ENCODE assay signal across 21 mouse cellular contexts in the genomic region with DNA sequence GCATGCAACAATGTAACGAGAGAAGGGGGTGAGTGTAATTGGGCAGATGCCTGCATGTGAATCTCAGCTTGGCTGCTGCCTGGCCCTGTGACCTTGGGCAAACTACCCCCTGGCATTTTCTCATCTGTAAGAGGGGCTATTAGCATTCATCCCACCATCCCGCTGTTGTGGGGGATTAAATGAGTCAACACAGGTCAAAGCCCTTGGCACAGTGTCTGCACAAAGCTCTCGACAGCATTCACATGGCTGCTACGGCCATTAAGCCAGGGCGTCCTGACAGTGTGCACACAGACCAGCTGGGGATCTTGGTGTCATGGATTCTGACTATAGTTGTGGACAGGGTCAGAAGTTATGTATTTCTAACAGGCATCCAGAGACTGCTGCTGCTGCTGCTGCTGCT. TPM values are rescaled to one million over a fixed set of nuclear protein-coding genes. Genes with fewer than 3 reads are reported as not detected.
A peak's percentile ranks its signal among the peaks of the same experiment; 100 is the strongest.
DNase-seq lines count a peak whose midpoint lies in the region; ATAC-seq and TF ChIP-seq lines count a peak whose summit lies in the region.
"Had no signal": no experiment of that assay in that cellular context is flagged by ENCODE, and none has a peak within 500 bp of the region (broad histone marks: within the 10 kb centered on the region; RNA-seq: fewer than 3 reads in every experiment).

No protein-coding gene starts in this region.

- H3K4me2 ChIP-seq in forebrain, postnatal 0 days (ENCODE audit: low read depth) = no peak overlapping the region
- no peak overlapping the region for H3K4me2 ChIP-seq in forebrain, embryonic 11.5 days (ENCODE audit: low read depth, low read length, severe bottlenecking)
- H3K4me2 ChIP-seq in hindbrain, embryonic 13.5 days = no peak overlapping the region
- H3K4me2 ChIP-seq in midbrain, embryonic 13.5 days (replicated peaks) = no peak overlapping the region

- H3K36me3 ChIP-seq in forebrain, postnatal 0 days (ENCODE audit: insufficient read depth) = no peaks in the 10 kb centered on the region
- no peaks in the 10 kb centered on the region for H3K36me3 ChIP-seq in forebrain, embryonic 11.5 days (ENCODE audit: control insufficient read depth, insufficient read depth, low read length)
- H3K36me3 ChIP-seq in hindbrain, embryonic 13.5 days = no peaks in the 10 kb centered on the region
- H3K36me3 ChIP-seq in midbrain, embryonic 13.5 days = no peaks in the 10 kb centered on the region

- H3K9me3 ChIP-seq in forebrain, postnatal 0 days (ENCODE audit: low read length) = no peaks in the 10 kb centered on the region
- no peaks in the 10 kb centered on the region for H3K9me3 ChIP-seq in forebrain, embryonic 11.5 days (ENCODE audit: control insufficient read depth, low read length)
- H3K9me3 ChIP-seq in hindbrain, embryonic 13.5 days = no peaks in the 10 kb centered on the region
- H3K9me3 ChIP-seq in midbrain, embryonic 13.5 days = no peaks in the 10 kb centered on the region

- no peaks in the 10 kb centered on the region for H3K4me1 ChIP-seq in forebrain, postnatal 0 days (ENCODE audit: insufficient read depth)
- 0 out of 2 replicates have a peak, but pooled peaks cover 3% of the 10 kb centered on the region for H3K4me1 ChIP-seq in forebrain, embryonic 11.5 days (replicated peaks; ENCODE audit: control insufficient read depth, insufficient read depth, low read length)
- H3K4me1 ChIP-seq in hindbrain, embryonic 13.5 days (replicated peaks) = peaks cover 40% of the 10 kb centered on the region
- peaks cover 38% of the 10 kb centered on the region for H3K4me1 ChIP-seq in midbrain, embryonic 13.5 days (replicated peaks)

- 0 out of 2 replicates have a peak, but pooled peaks have one; percentile 34 for ATAC-seq in forebrain, postnatal 0 days
- no peak for ATAC-seq in forebrain, embryonic 11.5 days (replicated peaks; ENCODE audit: low FRiP score)
- ATAC-seq in hindbrain, embryonic 13.5 days (ENCODE audit: low FRiP score) = peak; percentile 59; the same call in 1 of the 2 replicates
- ATAC-seq in midbrain, embryonic 13.5 days = peak; percentile 76

- H3K27ac ChIP-seq in forebrain, postnatal 0 days (ENCODE audit: low read depth, low read length) = no peak overlapping the region
- no peak overlapping the region for H3K27ac ChIP-seq in forebrain, embryonic 11.5 days (ENCODE audit: low read depth, low read length)
- H3K27ac ChIP-seq in hindbrain, embryonic 13.5 days = peak overlapping the region; percentile 66
- peak overlapping the region; percentile 35 for H3K27ac ChIP-seq in midbrain, embryonic 13.5 days

- no peak overlapping the region for H3K4me3 ChIP-seq in forebrain, postnatal 0 days (ENCODE audit: low read depth, low read length)
- H3K4me3 ChIP-seq in forebrain, embryonic 11.5 days (ENCODE audit: low read depth, low read length) = no peak overlapping the region
- H3K4me3 ChIP-seq in hindbrain, embryonic 13.5 days = no peak overlapping the region
- H3K4me3 ChIP-seq in midbrain, embryonic 13.5 days (replicated peaks) = no peak overlapping the region

- no peaks in the 10 kb centered on the region for H3K27me3 ChIP-seq in forebrain, postnatal 0 days (ENCODE audit: insufficient read depth, low read length)
- H3K27me3 ChIP-seq in forebrain, embryonic 11.5 days (ENCODE audit: control insufficient read depth, insufficient read depth, low read length) = no peaks in the 10 kb centered on the region
- H3K27me3 ChIP-seq in hindbrain, embryonic 13.5 days = 0 out of 2 replicates have a peak, but pooled peaks cover 2% of the 10 kb centered on the region
- no peaks in the 10 kb centered on the region for H3K27me3 ChIP-seq in midbrain, embryonic 13.5 days

- 24% methylated on average over 5 of the region's 5 CpGs for whole genome bisulfite sequencing in forebrain, postnatal 0 days
- WGBS in forebrain, embryonic 11.5 days = 35% methylated on average over 5 of the region's 5 CpGs
- WGBS in hindbrain, embryonic 13.5 days = 9% methylated on average over 5 of the region's 5 CpGs
- WGBS in midbrain, embryonic 13.5 days = 10% methylated on average over 5 of the region's 5 CpGs

- H3K9ac ChIP-seq in forebrain, postnatal 0 days = no peak overlapping the region
- H3K9ac ChIP-seq in forebrain, embryonic 11.5 days (ENCODE audit: low read length) = no peak overlapping the region
- peak overlapping the region; percentile 43; the same call in 1 of the 2 replicates for H3K9ac ChIP-seq in hindbrain, embryonic 13.5 days
- H3K9ac ChIP-seq in midbrain, embryonic 13.5 days (replicated peaks) = no peak overlapping the region

- intact Hi-C loops in gastrocnemius, postnatal 14 days (cut with DNase I; ENCODE audit: low total_unique reads) = no loop called here

- no peak for DNase-seq in forebrain, postnatal 0 days
- no peak for DNase-seq in forebrain, embryonic 11.5 days (ENCODE audit: low spot score)
- peak; percentile 43 for DNase-seq in retina, embryonic 14.5 days (ENCODE audit: low spot score)
- DNase-seq in gastrocnemius, postnatal 14 days = no peak
- DNase-seq in cerebellum, adult 18-20 months = no peak
- DNase-seq in adrenal gland, postnatal 10 days = no peak
- DNase-seq: adrenal gland, adult 8-10 months; cerebellum, adult 9-10 months; heart, adult 11 months; kidney, adult 18-20 months; kidney, postnatal 14 days; lung, adult 2 months had no signal

- TF ChIP-seq CTCF in forebrain, postnatal 0 days (IDR thresholded peaks at IDR 0.05; ENCODE audit: low read depth) = no peak

RNA-seq across cellular contexts. Expression of a gene that starts 21.4 kb away (rescaled TPM):
- total RNA-seq in forebrain, postnatal 0 days (2014; rRNA removed) = 0.19 TPM in 1 of 2 replicates, not detected in the other
- polyA plus RNA-seq in forebrain, postnatal 0 days (2015; fragmentation: Nextera tagmentation; extraction: Ambion mirVana) = 0.15 TPM in 1 of 2 replicates, not detected in the other
- not detected in 2 replicates for polyA plus RNA-seq in forebrain, embryonic 11.5 days (2014; fragmentation: Nextera tagmentation; extraction: Ambion mirVana)
- not detected in 2 replicates for polyA plus RNA-seq in hindbrain, embryonic 13.5 days (2015; fragmentation: Nextera tagmentation; extraction: Ambion mirVana)
- polyA plus RNA-seq in midbrain, embryonic 13.5 days (2015; fragmentation: Nextera tagmentation; extraction: Ambion mirVana) = 0.13 TPM in 1 of 2 replicates, not detected in the other
- not detected for total RNA-seq in gastrocnemius, postnatal 14 days (2021)
- total RNA-seq in adrenal gland, postnatal 10 days (2021) = not detected
- total RNA-seq: adrenal gland, adult 8-10 months; gastrocnemius, adult 18-20 months; liver, adult 2 months; neutrophil, adult 5-6 weeks had no signal
- polyA plus RNA-seq: forebrain, embryonic 16.5 days; heart, embryonic 16.5 days; liver, adult 2 months; lung, adult 2 months; small intestine, adult 2 months had no signal

RNA-seq across cellular contexts. Expression of a gene that starts 43.6 kb away (rescaled TPM):
- 53.8 and 59.1 TPM in 2 replicates for total RNA-seq in forebrain, postnatal 0 days (2014; rRNA removed)
- polyA plus RNA-seq in forebrain, postnatal 0 days (2015; fragmentation: Nextera tagmentation; extraction: Ambion mirVana) = 9.5 and 16.3 TPM in 2 replicates
- 0.98 and 1.2 TPM in 2 replicates for polyA plus RNA-seq in forebrain, embryonic 11.5 days (2014; fragmentation: Nextera tagmentation; extraction: Ambion mirVana)
- 9.7 TPM in 2 replicates for polyA plus RNA-seq in hindbrain, embryonic 13.5 days (2015; fragmentation: Nextera tagmentation; extraction: Ambion mirVana)
- 6.9 and 8.1 TPM in 2 replicates for polyA plus RNA-seq in midbrain, embryonic 13.5 days (2015; fragmentation: Nextera tagmentation; extraction: Ambion mirVana)
- under 1 TPM; 0.60 to 0.62 TPM for total RNA-seq in gastrocnemius, postnatal 14 days (2021)
- 10 to 100 TPM; 57.7 to 63.4 TPM for total RNA-seq in adrenal gland, postnatal 10 days (2021)
- total RNA-seq: neutrophil, adult 5-6 weeks had no signal

RNA-seq across cellular contexts. Expression of a gene that starts 54.2 kb away (rescaled TPM):
- not detected in 2 replicates for total RNA-seq in forebrain, postnatal 0 days (2014; rRNA removed)
- 0.31 and 0.43 TPM in 2 replicates for polyA plus RNA-seq in forebrain, postnatal 0 days (2015; fragmentation: Nextera tagmentation; extraction: Ambion mirVana)
- polyA plus RNA-seq in forebrain, embryonic 11.5 days (2014; fragmentation: Nextera tagmentation; extraction: Ambion mirVana) = 0.25 and 0.32 TPM in 2 replicates
- polyA plus RNA-seq in hindbrain, embryonic 13.5 days (2015; fragmentation: Nextera tagmentation; extraction: Ambion mirVana) = 0.13 and 0.22 TPM in 2 replicates
- polyA plus RNA-seq in midbrain, embryonic 13.5 days (2015; fragmentation: Nextera tagmentation; extraction: Ambion mirVana) = 0.15 and 0.23 TPM in 2 replicates
- under 1 TPM; 0.27 to 0.39 TPM for total RNA-seq in gastrocnemius, postnatal 14 days (2021)
- under 1 TPM in 1 of 2 experiments, not detected in 1; 0.69 TPM for total RNA-seq in adrenal gland, postnatal 10 days (2021)
- total RNA-seq: left cerebral cortex, postnatal 25 days; neutrophil, adult 5-6 weeks had no signal
- polyA plus RNA-seq: small intestine, adult 2 months had no signal

Comparison
In these comparisons a context has a peak if more than half of its experiments do, and no peak if none do; other contexts are left out.
1. H3K27ac ChIP-seq: peak in hindbrain, embryonic 13.5 days (single experiment) and midbrain, embryonic 13.5 days (single experiment); none in forebrain, postnatal 0 days (single experiment) and forebrain, embryonic 11.5 days (single experiment).